Mouse (Mus musculus) spleen, adult 18-20 months (tissue): Measurements from ENCODE around the gene Tmem212.

Experiments
- DNase-seq, 2 experiments: peaks; one replicate each; pipeline ENCODE4 v3.0.0; 2022; ENCODE audit warnings: mixed read lengths in 2 of 2

Gene Tmem212

DNA sequence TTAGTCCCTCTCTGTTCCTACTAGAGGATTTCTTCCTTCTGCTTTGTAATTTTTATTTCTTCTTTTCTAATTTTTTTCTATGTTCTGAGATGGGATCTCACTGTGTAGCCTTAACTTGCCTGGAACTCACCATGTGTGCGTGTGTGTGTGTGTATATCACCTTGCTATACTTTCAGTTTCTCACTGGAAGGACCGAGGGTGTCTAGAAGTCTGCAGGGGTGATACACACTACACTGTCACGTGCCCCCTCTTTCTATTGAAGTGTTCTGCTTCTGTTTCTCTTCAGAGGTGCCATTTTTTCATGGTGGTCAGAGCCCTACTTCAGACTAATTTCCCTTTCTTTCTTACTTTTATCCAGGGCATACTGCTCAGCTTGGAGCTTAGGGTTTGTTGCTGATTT, 56.4 kb downstream of the Tmem212 start:
- DNase-seq, result no peak

GRCm38 (mm10) chr3:27839231-27839630, 56.9 kb downstream of the Tmem212 start:
- DNase-seq, result no peak

GRCm38 (mm10) chr3:27836297-27836696, 59.9 kb downstream of the Tmem212 start:
- DNase-seq, result no peak

DNA sequence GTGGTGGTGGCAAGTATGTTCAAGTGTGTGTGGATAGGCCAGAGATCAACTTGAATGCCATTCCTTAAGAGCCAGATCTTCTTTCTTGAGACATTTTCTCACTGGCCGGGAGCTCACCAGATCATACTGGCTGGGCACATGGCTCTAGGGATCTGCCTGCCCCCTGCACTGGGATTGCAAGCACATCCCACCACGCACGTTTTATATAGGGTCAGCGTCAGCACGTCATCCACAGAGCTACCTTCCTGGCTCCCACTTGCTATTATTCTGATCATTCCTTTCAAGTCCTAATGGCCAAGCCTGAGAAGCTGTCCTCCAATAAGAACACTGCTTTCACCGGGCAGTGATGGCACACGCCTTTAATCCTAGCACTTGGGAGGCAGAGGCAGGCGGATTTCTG, 60.4 kb downstream of the Tmem212 start:
- no peak for DNase-seq

GRCm38 (mm10) chr3:27828755-27829154, 67.4 kb downstream of the Tmem212 start:
- no peak for DNase-seq

- DNase-seq, result no peak
These were observed 68.9 kb downstream of the Tmem212 start for GRCm38 (mm10) chr3:27827236-27827635.

DNA sequence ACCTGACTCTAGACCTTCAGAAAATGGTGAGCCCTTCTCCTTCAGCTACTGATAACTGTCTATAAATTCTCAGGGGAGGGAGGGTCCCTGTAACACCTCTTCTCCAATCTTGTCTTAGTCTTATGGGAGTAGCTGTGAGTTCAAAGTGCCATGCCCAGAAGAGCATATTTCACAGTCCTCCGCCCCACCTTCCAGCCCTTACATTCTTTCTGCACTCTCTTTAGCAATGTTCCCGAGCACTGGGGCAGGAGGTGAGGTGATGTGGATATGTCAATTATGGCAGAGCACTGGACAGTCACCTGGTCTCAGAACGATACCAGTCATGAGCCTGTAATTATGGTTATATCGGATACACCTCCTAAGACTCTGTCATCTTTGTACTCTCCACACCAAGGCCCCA, 70.2 kb downstream of the Tmem212 start:
- DNase-seq, result no peak
